Mouse (Mus musculus): ENCODE results near the gene Esp6.

- TF ChIP-seq CTCF (IDR thresholded peaks at IDR 0.05; ENCODE audit: extremely low read depth, insufficient read depth, low read length) (no peak), POLR2A (IDR thresholded peaks at IDR 0.05; ENCODE audit: extremely low read depth, insufficient read depth, low read length) (no peak)
Measured at GRCm38 (mm10) chr17:40531147-40531546, 30.2 kb upstream of the Esp6 start.
